Mouse (Mus musculus): ENCODE measurements around the gene Haus4. TPM values are rescaled to one million over a fixed set of nuclear protein-coding genes. Genes with fewer than 3 reads are reported as not detected.

Gene Haus4
- polyA plus RNA-seq (2014; fragmentation: Illumina TruSeq; extraction: RNeasy Lipid Tissue Mini Kit (QIAGEN cat#74804); ENCODE audit: insufficient read depth, low read depth, low replicate concordance), result 7.2 TPM

DNA sequence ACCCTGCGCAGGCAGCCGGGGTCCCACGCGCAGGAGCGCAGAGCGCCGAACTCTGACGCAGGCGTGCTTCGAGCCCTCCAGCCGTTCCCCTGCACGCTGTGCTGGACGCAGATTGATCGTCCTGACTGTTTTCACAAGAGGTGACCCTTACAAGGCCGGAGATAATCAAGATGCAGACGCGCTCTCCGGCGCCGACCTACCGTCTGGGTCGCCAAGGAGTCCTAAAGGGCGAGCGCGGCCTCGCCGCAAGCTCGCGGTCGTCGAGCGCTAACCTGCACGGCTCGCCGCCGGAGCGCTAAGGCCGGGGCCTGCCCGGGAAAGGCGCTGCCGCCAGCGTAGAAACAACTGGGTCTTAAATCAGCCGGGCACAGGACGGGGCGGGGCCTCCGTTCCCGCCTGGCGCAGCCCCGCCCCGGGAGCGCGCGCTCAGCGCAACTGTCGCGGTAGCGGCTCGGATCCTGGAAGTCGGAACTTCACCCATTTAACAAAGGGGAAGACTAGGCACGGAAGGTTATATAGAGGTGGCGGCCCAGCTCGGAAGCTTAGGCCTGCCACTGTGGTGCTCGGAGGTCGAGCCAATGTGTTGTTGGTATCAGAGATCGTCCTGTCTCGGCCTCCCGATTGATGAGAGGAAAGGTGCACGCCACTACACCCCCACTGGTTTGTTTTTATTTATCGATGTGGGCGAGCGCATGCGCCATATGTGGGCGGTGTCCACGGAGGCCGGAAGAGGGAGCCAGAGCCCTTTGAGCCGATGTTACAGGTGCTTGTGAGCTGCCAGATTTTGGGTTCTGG, at the start of gene Haus4:
TSS of gene Haus4 (minus strand) at position 642 of the 795 bp plus-strand sequence.

DNA sequence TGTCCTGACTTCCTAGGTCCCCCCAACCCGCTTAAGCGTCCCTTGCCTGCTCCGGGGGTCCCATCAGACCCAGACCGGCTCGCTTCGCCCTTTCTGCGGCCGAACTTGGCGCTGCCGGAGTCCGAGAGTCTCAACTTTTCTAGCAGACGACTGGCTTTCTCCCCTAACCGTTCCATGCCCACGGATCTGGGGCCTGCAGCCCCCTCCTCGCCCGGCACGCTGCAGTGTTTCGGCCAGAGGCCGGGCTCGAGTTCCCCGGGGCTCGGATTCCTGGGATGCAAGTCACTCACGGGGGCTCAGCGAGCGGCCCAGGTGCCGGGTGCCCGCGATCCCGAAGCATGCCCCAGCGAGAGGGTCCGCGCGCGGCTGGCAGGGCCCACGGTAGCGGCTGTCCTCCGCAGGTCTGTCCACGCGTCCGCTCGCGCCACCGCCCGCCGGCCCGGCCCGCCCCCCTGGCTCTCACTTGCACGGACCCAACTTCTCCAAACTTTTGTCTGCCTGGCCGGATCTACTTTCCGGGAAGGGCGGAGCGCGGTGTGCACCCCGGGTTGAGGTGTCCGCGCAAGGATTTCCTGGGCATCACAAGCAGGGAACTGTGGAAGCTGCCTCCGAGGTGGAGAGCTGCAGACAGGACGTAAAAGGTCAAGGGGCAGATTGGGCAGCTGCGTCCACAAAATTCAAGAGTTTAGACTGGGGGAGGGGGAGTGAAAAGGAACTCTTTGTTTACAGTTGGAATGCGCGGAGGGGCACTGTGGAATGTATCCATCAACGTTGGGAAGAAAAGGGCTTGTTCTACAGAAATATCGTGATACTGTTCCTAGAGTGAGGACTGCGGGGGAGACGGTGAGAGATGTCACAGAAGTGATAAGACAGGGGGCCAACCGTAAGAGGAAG, 22.9 kb upstream of the Haus4 start, which contains the start of gene Ajuba:
TSS of gene Ajuba (minus strand) at position 470 of the 894 bp plus-strand sequence.

Other genes starting within 250 kb of the Haus4 start
- 27.3 TPM for gene Oxa1l, start 193.8 kb downstream of the Haus4 start, polyA plus RNA-seq (2014; fragmentation: Illumina TruSeq; extraction: RNeasy Lipid Tissue Mini Kit (QIAGEN cat#74804); ENCODE audit: insufficient read depth, low read depth, low replicate concordance)
- gene Slc7a7, start 136.8 kb downstream of the Haus4 start, polyA plus RNA-seq (2014; fragmentation: Illumina TruSeq; extraction: RNeasy Lipid Tissue Mini Kit (QIAGEN cat#74804); ENCODE audit: insufficient read depth, low read depth, low replicate concordance), result 9.3 TPM
- 264 TPM for gene Mrpl52, start 127.7 kb downstream of the Haus4 start, polyA plus RNA-seq (2014; fragmentation: Illumina TruSeq; extraction: RNeasy Lipid Tissue Mini Kit (QIAGEN cat#74804); ENCODE audit: insufficient read depth, low read depth, low replicate concordance)
- 32.6 TPM for gene Mmp14, start 123.0 kb downstream of the Haus4 start, polyA plus RNA-seq (2014; fragmentation: Illumina TruSeq; extraction: RNeasy Lipid Tissue Mini Kit (QIAGEN cat#74804); ENCODE audit: insufficient read depth, low read depth, low replicate concordance)
- gene Lrp10, start 90.5 kb downstream of the Haus4 start, polyA plus RNA-seq (2014; fragmentation: Illumina TruSeq; extraction: RNeasy Lipid Tissue Mini Kit (QIAGEN cat#74804); ENCODE audit: insufficient read depth, low read depth, low replicate concordance), result 45.8 TPM
- 1.6 TPM for gene Rem2, start 78.5 kb downstream of the Haus4 start, polyA plus RNA-seq (2014; fragmentation: Illumina TruSeq; extraction: RNeasy Lipid Tissue Mini Kit (QIAGEN cat#74804); ENCODE audit: insufficient read depth, low read depth, low replicate concordance)
- 15.0 TPM for gene Prmt5, start 37.1 kb downstream of the Haus4 start, polyA plus RNA-seq (2014; fragmentation: Illumina TruSeq; extraction: RNeasy Lipid Tissue Mini Kit (QIAGEN cat#74804); ENCODE audit: insufficient read depth, low read depth, low replicate concordance)
- 19.3 TPM for gene Ajuba, start 22.9 kb upstream of the Haus4 start, polyA plus RNA-seq (2014; fragmentation: Illumina TruSeq; extraction: RNeasy Lipid Tissue Mini Kit (QIAGEN cat#74804); ENCODE audit: insufficient read depth, low read depth, low replicate concordance)
- 2.7 TPM for gene 4931414P19Rik, start 51.4 kb upstream of the Haus4 start, polyA plus RNA-seq (2014; fragmentation: Illumina TruSeq; extraction: RNeasy Lipid Tissue Mini Kit (QIAGEN cat#74804); ENCODE audit: insufficient read depth, low read depth, low replicate concordance)
- gene Psmb5, start 63.4 kb upstream of the Haus4 start, polyA plus RNA-seq (2014; fragmentation: Illumina TruSeq; extraction: RNeasy Lipid Tissue Mini Kit (QIAGEN cat#74804); ENCODE audit: insufficient read depth, low read depth, low replicate concordance), result 185 TPM
- gene Psmb11, start 66.8 kb upstream of the Haus4 start, polyA plus RNA-seq (2014; fragmentation: Illumina TruSeq; extraction: RNeasy Lipid Tissue Mini Kit (QIAGEN cat#74804); ENCODE audit: insufficient read depth, low read depth, low replicate concordance), result not detected
- gene Gm17606, start 86.3 kb upstream of the Haus4 start, polyA plus RNA-seq (2014; fragmentation: Illumina TruSeq; extraction: RNeasy Lipid Tissue Mini Kit (QIAGEN cat#74804); ENCODE audit: insufficient read depth, low read depth, low replicate concordance), result not detected
- gene Cdh24, start 86.7 kb upstream of the Haus4 start, polyA plus RNA-seq (2014; fragmentation: Illumina TruSeq; extraction: RNeasy Lipid Tissue Mini Kit (QIAGEN cat#74804); ENCODE audit: insufficient read depth, low read depth, low replicate concordance), result 0.46 TPM
- 34.3 TPM for gene 1700123O20Rik, start 131.6 kb upstream of the Haus4 start, polyA plus RNA-seq (2014; fragmentation: Illumina TruSeq; extraction: RNeasy Lipid Tissue Mini Kit (QIAGEN cat#74804); ENCODE audit: insufficient read depth, low read depth, low replicate concordance)
- 54.6 TPM for gene Acin1, start 132.3 kb upstream of the Haus4 start, polyA plus RNA-seq (2014; fragmentation: Illumina TruSeq; extraction: RNeasy Lipid Tissue Mini Kit (QIAGEN cat#74804); ENCODE audit: insufficient read depth, low read depth, low replicate concordance)
- 0.12 TPM for gene Gm29776, start 144.2 kb upstream of the Haus4 start, polyA plus RNA-seq (2014; fragmentation: Illumina TruSeq; extraction: RNeasy Lipid Tissue Mini Kit (QIAGEN cat#74804); ENCODE audit: insufficient read depth, low read depth, low replicate concordance)
- gene Cebpe, start 157.6 kb upstream of the Haus4 start, polyA plus RNA-seq (2014; fragmentation: Illumina TruSeq; extraction: RNeasy Lipid Tissue Mini Kit (QIAGEN cat#74804); ENCODE audit: insufficient read depth, low read depth, low replicate concordance), result 0.77 TPM
- gene Slc7a8, start 227.3 kb upstream of the Haus4 start, polyA plus RNA-seq (2014; fragmentation: Illumina TruSeq; extraction: RNeasy Lipid Tissue Mini Kit (QIAGEN cat#74804); ENCODE audit: insufficient read depth, low read depth, low replicate concordance), result 1.4 TPM